Mouse (Mus musculus): Measurements from ENCODE around the gene Pla2g2d. TPM values are rescaled to one million over a fixed set of nuclear protein-coding genes. Genes with fewer than 3 reads are reported as not detected.
A peak's percentile ranks its signal among the peaks of the same experiment; 100 is the strongest.

The Pla2g2d gene
- polyA plus RNA-seq, 1 experiment = 1.1 TPM

DNA sequence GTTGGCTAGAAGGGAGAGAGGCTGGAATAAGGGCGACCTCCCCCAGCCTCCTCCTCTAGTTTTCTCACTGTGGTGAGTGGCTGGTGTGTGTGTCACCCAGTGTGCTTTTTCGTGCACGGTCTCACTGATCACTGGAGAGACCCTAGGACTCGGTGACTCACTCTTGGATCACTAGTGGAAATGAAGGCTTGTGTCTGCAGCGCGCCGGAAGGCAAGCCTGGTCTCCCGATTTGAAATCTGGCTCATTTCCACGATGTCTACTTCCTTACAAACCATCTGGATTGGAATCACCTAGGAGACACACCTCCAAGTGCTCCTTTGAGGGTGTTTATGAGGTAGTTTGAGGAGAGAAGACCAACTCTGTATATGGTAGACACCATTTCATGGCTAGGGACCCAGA lies 28.7 kb upstream of the Pla2g2d start:
- Histone ChIP-seq H3K4me3 (replicated peaks; ENCODE audit: control insufficient read depth, low read depth, low read length) (no peak overlapping the region), H3K4me1 (ENCODE audit: control insufficient read depth, insufficient read depth, low read length) (no peaks in the 10 kb centered on the region), H3K27ac (ENCODE audit: control insufficient read depth, insufficient read depth, low read depth, low read length, poor library complexity) (no peak overlapping the region)
- TF ChIP-seq POLR2A (IDR thresholded peaks at IDR 0.05; ENCODE audit: borderline replicate concordance, control insufficient read depth, low read depth, low read length) = no peak
- TF ChIP-seq CTCF (IDR thresholded peaks at IDR 0.05; ENCODE audit: control insufficient read depth, insufficient read depth, low read length) = no peak
- 81% methylated on average over 9 of the region's 9 CpGs for WGBS

DNA sequence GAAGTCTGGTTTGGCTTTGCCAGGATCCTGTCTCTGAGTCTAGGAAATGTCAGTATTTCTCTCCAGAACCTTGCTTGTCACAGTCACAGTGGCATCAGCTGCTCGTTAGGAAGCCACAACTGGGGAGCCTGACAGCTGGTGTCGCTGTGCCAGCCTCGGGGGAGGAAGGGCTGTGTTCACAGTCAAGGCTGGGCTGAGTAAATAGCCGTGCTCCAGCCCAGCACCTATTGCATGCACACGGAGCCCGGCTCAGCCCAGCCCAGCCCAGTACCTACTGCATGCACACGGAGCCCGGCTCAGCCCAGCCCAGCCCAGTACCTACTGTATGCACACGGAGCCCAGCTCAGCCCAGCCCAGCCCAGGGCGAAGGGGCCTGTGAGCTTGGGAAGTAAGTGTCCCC lies 27.7 kb upstream of the Pla2g2d start:
- Histone ChIP-seq H3K4me1 (ENCODE audit: control insufficient read depth, insufficient read depth, low read length) (no peaks in the 10 kb centered on the region), H3K27ac (ENCODE audit: control insufficient read depth, insufficient read depth, low read depth, low read length, poor library complexity) (no peak overlapping the region), H3K4me3 (replicated peaks; ENCODE audit: control insufficient read depth, low read depth, low read length) (no peak overlapping the region)
- WGBS = 57% methylated on average over 10 of the region's 10 CpGs
- TF ChIP-seq CTCF (IDR thresholded peaks at IDR 0.05; ENCODE audit: control insufficient read depth, insufficient read depth, low read length) (no peak), POLR2A (IDR thresholded peaks at IDR 0.05; ENCODE audit: borderline replicate concordance, control insufficient read depth, low read depth, low read length) (no peak)

DNA sequence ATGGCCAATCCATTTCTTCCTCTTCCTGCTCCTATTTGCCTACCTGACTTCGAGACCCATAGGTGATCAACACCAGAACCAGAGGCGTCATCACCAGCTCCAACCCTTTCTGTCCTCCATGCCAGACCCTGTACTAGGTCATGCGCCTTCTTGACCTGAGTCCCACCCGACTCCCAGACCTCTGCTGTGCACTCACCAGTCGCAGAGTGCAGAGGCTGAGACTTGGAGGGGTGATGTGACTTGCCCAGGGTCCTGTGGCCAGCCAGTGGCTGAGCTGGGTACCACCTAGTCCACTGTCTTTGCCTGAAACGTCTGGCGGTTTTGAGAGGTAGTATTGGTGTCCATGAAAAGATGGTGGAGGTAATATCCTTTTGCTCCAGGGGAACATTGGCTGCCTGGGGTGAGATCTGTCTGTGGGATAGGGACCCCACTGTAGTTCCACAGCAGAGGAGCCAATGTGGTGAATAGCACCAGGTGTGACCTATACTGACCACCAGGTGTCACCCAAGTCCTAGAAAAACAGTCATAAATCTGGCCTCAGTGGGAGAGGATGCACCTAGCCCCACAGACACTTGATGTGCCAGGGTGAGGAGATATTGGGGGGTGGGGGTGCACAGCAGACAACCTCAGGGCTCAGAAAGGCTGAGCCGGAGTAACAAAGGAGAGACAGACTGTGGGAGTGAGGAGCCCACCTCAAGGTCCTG lies 27.0 kb upstream of the Pla2g2d start:
- H3K4me1 ChIP-seq (ENCODE audit: control insufficient read depth, insufficient read depth, low read length) = no peaks in the 10 kb centered on the region
- no peak overlapping the region for H3K4me3 ChIP-seq (replicated peaks; ENCODE audit: control insufficient read depth, low read depth, low read length)
- H3K27ac ChIP-seq (ENCODE audit: control insufficient read depth, insufficient read depth, low read depth, low read length, poor library complexity) = no peak overlapping the region
- 47% methylated on average over 8 of the region's 8 CpGs for WGBS
- TF ChIP-seq POLR2A (IDR thresholded peaks at IDR 0.05; ENCODE audit: borderline replicate concordance, control insufficient read depth, low read depth, low read length) (no peak), CTCF (IDR thresholded peaks at IDR 0.05; ENCODE audit: control insufficient read depth, insufficient read depth, low read length) (peak; percentile 21; the same call in 1 of the 2 replicates)

DNA sequence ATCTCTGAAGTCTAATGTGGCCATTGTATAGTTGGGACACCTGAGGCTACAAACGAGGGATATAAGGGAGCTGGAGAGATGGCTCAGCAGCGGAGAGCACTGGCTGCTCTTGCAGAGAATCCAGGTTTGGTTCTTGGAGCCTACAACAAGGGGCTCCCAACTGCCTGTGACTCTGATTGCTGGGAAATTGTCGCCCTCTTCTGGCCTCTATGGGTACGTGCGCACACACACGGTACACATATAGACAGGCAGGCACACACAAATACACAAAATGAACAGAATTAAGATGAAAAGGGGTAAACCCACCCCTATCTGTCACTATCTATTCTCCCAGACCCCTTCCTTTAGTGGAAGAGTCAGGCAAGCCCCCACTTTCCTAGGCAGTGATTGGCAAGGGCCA lies 22.9 kb upstream of the Pla2g2d start:
- no peak overlapping the region for H3K4me3 ChIP-seq (replicated peaks; ENCODE audit: control insufficient read depth, low read depth, low read length)
- H3K27ac ChIP-seq (ENCODE audit: control insufficient read depth, insufficient read depth, low read depth, low read length, poor library complexity) = no peak overlapping the region
- no peaks in the 10 kb centered on the region for H3K4me1 ChIP-seq (ENCODE audit: control insufficient read depth, insufficient read depth, low read length)
- 83% methylated on average over 6 of the region's 6 CpGs for WGBS
- no peak for TF ChIP-seq CTCF (IDR thresholded peaks at IDR 0.05; ENCODE audit: control insufficient read depth, insufficient read depth, low read length)
- TF ChIP-seq POLR2A (IDR thresholded peaks at IDR 0.05; ENCODE audit: borderline replicate concordance, control insufficient read depth, low read depth, low read length) = no peak

DNA sequence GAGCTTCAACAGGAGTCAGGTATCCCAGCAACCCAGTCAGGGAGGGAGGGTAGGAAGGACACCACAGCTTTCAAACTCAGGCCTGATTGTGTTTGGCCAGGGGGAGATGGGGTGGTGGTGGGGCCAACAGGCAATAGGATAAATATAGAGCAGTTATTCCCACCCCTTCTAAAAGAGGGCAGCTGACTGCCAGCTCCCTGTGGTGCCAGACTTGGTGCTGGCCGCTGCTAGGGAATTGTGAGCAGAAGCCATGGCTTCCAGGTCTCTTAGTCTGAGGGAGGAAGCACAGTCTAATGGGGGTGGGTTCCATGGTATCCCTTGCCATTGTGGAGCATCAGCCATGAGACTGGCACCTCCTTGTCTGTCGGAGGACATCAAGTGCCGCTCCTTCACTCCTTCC lies 21.9 kb upstream of the Pla2g2d start:
- H3K27ac ChIP-seq (ENCODE audit: control insufficient read depth, insufficient read depth, low read depth, low read length, poor library complexity) = no peak overlapping the region
- TF ChIP-seq POLR2A (IDR thresholded peaks at IDR 0.05; ENCODE audit: borderline replicate concordance, control insufficient read depth, low read depth, low read length) (no peak), CTCF (IDR thresholded peaks at IDR 0.05; ENCODE audit: control insufficient read depth, insufficient read depth, low read length) (no peak)
- no peak overlapping the region for H3K4me3 ChIP-seq (replicated peaks; ENCODE audit: control insufficient read depth, low read depth, low read length)
- no peaks in the 10 kb centered on the region for H3K4me1 ChIP-seq (ENCODE audit: control insufficient read depth, insufficient read depth, low read length)
- WGBS = 87% methylated on average over 3 of the region's 3 CpGs

DNA sequence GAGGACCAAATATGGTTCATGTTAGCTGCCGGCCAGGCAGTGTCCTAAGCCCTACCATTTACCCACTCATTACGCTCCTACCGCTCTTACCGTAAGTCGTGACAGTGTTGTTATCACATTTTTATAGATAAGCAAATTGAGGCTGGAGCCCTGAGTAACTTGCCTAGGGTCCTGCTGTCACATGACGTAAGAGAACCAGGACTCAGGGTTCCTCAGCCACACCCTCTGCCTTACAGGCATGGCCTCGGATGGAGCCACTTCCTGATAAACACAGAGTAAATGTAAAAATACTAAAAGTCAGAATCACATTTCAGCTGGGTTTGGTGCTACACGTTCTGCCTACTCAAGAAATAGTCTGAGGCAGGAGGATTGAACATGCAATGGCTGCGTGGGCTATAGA lies 21.1 kb upstream of the Pla2g2d start:
- WGBS = 72% methylated on average over 9 of the region's 9 CpGs
- Histone ChIP-seq H3K27ac (ENCODE audit: control insufficient read depth, insufficient read depth, low read depth, low read length, poor library complexity) (no peak overlapping the region), H3K4me1 (ENCODE audit: control insufficient read depth, insufficient read depth, low read length) (no peaks in the 10 kb centered on the region)

DNA sequence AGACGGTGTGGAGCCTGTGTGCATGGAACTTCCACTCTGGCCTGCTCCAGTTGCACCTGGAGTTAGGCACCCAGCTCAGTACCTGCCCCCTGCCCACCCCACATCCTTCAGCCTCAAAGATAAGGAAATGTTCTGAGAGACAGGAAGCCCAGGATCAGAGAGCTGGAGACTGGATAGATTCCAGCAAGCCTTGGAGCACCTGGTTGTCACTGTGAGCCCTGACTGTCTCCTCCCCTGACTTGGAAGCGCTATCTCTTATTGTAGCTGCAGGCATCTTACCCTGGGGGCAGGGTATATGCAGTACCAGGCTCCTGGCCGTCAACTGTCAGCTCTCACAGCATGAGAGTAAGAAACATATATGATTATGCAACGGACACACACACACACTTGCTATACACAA lies 20.1 kb upstream of the Pla2g2d start:
- Histone ChIP-seq H3K4me1 (ENCODE audit: control insufficient read depth, insufficient read depth, low read length) (no peaks in the 10 kb centered on the region), H3K4me3 (replicated peaks; ENCODE audit: control insufficient read depth, low read depth, low read length) (no peak overlapping the region), H3K27ac (ENCODE audit: control insufficient read depth, insufficient read depth, low read depth, low read length, poor library complexity) (no peak overlapping the region)
- TF ChIP-seq CTCF (IDR thresholded peaks at IDR 0.05; ENCODE audit: control insufficient read depth, insufficient read depth, low read length) = no peak
- no peak for TF ChIP-seq POLR2A (IDR thresholded peaks at IDR 0.05; ENCODE audit: borderline replicate concordance, control insufficient read depth, low read depth, low read length)
- WGBS = 76% methylated on average over 4 of the region's 4 CpGs

More for the DNA sequence above, 21.1 kb upstream of the Pla2g2d start:
- TF ChIP-seq CTCF (IDR thresholded peaks at IDR 0.05; ENCODE audit: control insufficient read depth, insufficient read depth, low read length) (no peak), POLR2A (IDR thresholded peaks at IDR 0.05; ENCODE audit: borderline replicate concordance, control insufficient read depth, low read depth, low read length) (no peak)
- H3K4me3 ChIP-seq (replicated peaks; ENCODE audit: control insufficient read depth, low read depth, low read length) = no peak overlapping the region

DNA sequence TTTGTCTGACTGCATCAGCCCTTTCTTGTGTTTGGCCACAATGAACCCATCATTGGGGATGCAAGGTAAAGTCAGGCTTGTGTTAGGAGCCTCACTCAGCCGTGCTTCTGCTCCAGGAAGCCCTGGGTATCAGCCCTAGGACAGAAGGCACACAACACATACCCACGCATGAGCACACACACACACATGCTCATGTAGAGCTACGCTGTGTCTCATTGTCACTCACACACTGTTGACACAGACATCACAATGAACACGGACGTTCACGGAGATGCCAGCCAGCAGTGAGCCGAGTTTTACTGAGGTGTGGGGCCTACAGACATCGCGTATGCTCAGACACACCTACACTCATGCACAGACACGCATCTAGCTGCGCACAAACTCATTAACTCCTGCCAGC lies 19.6 kb upstream of the Pla2g2d start:
- Histone ChIP-seq H3K4me1 (ENCODE audit: control insufficient read depth, insufficient read depth, low read length) (no peaks in the 10 kb centered on the region), H3K4me3 (replicated peaks; ENCODE audit: control insufficient read depth, low read depth, low read length) (no peak overlapping the region), H3K27ac (ENCODE audit: control insufficient read depth, insufficient read depth, low read depth, low read length, poor library complexity) (no peak overlapping the region)
- no peak for TF ChIP-seq POLR2A (IDR thresholded peaks at IDR 0.05; ENCODE audit: borderline replicate concordance, control insufficient read depth, low read depth, low read length)
- no peak for TF ChIP-seq CTCF (IDR thresholded peaks at IDR 0.05; ENCODE audit: control insufficient read depth, insufficient read depth, low read length)
- 70% methylated on average over 11 of the region's 11 CpGs for WGBS

DNA sequence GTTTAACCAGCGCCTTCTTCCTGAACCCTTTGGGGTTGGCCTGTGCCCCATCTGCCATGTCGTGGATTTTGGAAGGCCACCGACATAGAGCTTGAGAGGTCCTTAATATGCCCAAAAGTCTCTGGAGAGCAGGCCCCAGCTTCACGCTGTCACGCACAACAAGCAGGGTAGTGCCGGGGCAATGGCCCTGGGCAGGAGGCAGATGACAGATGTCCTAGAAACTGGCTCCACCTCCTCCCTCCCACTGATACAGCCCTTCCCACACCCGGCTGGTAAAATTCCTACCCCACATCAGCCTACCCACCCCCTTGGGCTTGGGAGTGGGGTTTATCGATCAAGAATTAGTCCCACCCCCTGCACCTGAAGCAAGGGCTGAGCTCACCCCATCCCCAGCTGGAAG lies 18.1 kb upstream of the Pla2g2d start, which contains the start of gene Pla2g2f:
TSS of gene Pla2g2f (minus strand) at position 211 of the 400 bp plus-strand sequence.
- 82% methylated on average over 8 of the region's 8 CpGs for WGBS
- H3K4me3 ChIP-seq (replicated peaks; ENCODE audit: control insufficient read depth, low read depth, low read length) = no peak within 1 kb of the TSS
- no peaks in the 10 kb centered on the region for H3K4me1 ChIP-seq (ENCODE audit: control insufficient read depth, insufficient read depth, low read length)
- no peak within 1 kb of the TSS for H3K27ac ChIP-seq (ENCODE audit: control insufficient read depth, insufficient read depth, low read depth, low read length, poor library complexity)
- TF ChIP-seq CTCF (IDR thresholded peaks at IDR 0.05; ENCODE audit: control insufficient read depth, insufficient read depth, low read length) (no peak), POLR2A (IDR thresholded peaks at IDR 0.05; ENCODE audit: borderline replicate concordance, control insufficient read depth, low read depth, low read length) (no peak)

Measured in bone marrow, adult 2 months (tissue).